Mouse (Mus musculus) spleen, postnatal 36 days (tissue): Measurements from ENCODE around the gene Ptprd.

ENCODE experiments used
- DNase-seq, 2 experiments: peaks; one replicate each; pipeline ENCODE4 v3.0.0; 2022; ENCODE audit warnings: low spot score in 2 of 2, mixed read lengths in 1 of 2

Gene Ptprd

GRCm38 (mm10) chr4:77248918-77249317 is 962.8 kb downstream of the Ptprd start:
- no peak for DNase-seq

- DNase-seq = no peak
These were observed 969.8 kb downstream of the Ptprd start for GRCm38 (mm10) chr4:77241852-77242455.

DNA sequence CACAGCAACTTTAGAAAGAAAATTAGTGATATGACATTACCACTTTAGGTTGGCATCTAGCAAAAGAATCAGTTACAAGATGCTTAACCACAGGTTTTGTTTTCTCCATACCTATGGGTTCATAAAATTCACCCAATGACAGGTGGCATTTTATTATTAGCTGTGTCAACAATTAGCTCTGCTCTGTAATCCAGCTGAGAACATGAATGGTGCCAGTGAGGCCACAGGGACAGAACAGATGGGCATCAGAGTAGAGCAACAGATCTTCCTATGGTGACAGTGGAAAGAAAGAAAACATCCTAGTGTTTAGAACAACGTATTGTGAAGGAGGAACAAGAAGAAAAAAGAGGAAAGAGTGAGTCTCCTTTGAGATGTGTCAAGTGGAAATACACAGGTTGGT is 973.6 kb downstream of the Ptprd start:
- DNase-seq = no peak

GRCm38 (mm10) chr4:77233243-77233642 is 978.5 kb downstream of the Ptprd start:
- no peak for DNase-seq

GRCm38 (mm10) chr4:77168866-77169265 is 1042.9 kb downstream of the Ptprd start:
- DNase-seq = no peak

DNA sequence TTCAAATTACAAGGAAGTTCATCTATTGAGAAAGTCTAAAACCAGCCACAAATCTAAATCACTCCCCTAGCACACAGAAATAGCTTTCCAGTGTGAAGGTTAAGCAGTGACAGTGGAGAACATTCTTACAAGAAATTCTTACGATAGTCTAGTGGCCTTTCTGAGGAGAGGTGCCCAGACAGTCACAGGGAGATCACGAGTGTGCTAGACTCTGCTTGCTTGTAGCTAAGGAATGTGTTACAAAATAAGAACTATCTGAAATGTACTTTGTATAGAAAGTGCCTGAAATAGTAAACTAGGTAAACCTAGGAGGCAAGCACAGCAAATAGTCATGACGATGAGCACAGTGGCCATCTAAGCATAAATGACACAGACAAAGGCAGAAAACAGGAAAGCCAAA is 1054.2 kb downstream of the Ptprd start:
- DNase-seq = no peak

DNA sequence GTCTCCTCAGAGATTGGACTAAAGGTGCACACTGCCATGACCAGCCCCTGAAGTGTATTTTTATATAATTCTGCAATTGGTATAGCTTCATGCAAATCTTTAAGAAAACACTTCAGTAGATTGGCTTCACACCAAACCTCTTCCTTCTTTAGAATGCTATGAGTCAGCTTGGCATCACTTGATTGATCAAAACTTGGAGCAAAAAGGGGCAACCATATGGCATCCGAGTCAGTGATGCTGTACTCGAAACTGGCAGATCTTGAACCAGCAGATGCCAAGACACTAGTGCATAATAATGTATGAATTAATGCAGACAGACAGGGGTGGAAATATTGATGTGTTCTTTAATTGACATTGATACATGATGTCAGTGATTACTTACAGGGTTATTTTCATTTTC is 1056.2 kb downstream of the Ptprd start:
- DNase-seq = no peak

- no peak for DNase-seq
These were observed 1056.7 kb downstream of the Ptprd start for GRCm38 (mm10) chr4:77155037-77155436.

DNA sequence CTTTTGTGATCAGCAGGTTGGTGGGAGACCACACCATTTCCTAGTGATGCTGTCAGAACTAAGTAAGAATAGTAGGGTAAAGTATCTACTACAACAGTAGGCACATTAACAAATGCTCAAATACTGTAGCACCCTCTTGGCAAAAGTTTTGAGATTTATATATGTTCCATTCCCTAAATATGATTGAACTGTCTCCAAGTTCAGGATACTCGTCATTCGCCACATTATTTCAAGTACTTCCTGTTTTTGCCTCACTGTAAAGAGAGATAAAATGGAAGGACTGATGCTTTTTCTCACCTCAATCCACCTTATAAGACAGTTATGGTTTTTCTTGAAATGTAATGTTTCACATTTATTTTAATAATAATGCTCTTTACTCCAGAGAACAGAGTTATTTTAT is 1086.9 kb downstream of the Ptprd start:
- no peak for DNase-seq

DNA sequence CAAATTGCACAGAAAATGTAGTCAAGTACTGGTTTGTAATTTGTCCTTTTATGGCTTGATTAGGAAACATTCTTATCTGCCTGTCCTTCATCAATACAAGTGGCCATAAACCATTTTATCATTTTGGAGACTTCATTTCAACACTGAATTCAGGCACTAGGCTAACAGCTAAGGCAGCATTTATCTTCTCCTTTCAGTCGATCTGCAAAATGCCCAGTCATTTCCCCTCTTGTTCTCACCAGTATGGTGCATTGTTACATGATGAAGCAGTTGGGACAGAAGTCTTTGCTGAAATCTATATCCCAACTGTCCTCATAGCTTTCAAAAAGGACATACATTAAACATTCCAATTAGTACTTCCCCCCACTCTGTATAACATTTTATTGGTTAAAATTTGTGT is 1100.9 kb downstream of the Ptprd start:
- no peak for DNase-seq

DNA sequence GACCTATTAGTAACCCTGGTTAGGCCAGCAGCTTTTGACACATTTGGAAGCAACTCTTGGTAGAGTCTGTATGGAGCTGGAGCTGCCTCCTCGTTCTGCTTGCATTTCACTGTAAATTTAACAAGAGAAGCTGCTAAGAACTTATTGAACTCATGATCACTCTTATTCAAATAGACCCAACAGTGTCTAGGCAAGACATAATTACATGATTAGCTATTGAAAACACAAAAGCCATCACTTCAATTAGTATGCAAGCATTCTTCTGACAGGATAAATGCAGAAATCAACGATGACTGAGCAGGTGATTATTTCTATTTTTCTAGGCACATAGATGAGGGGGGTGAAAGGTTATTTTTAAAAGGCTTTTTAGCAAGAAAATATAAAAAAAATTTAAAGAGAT is 1104.5 kb downstream of the Ptprd start:
- no peak for DNase-seq

- DNase-seq = no peak
These were observed 1128.6 kb downstream of the Ptprd start for GRCm38 (mm10) chr4:77083165-77083564.

- DNase-seq = no peak
These were observed 1134.2 kb downstream of the Ptprd start for GRCm38 (mm10) chr4:77077607-77078006.

DNA sequence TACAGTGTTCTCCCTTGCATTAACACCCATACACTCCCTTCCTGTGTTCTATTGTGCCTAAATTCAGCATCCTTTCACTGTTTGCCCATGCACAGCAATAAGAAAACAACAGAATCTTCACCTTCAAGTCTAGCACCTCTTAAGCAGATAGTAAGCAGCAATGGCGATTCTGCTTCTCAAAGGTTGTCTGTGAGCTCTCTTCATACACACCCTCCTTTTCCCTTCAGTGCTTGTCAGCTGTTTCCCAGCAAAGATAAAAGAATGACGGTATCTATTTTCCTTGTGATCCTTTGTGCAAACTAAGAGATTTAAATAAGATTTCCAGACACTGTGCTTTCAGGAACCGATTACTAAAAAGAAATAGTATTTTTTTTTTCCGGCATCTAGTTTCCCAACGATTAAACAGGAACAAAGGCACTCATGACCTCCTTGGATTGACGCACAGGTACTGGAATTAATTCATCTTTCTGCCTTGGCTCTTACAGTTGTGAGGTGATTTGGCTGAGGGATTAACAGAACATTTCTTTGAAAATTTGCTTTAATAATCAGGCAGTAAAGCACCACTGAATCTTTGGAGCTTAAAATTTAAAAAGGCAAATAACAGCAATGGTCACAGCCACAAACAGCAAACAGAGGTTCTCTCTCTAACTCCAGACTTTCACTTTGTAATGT is 1161.1 kb downstream of the Ptprd start:
- no peak for DNase-seq

- no peak for DNase-seq
These were observed 1207.3 kb downstream of the Ptprd start for GRCm38 (mm10) chr4:77004483-77004882.

GRCm38 (mm10) chr4:76996172-76996571 is 1215.6 kb downstream of the Ptprd start:
- DNase-seq = no peak

DNA sequence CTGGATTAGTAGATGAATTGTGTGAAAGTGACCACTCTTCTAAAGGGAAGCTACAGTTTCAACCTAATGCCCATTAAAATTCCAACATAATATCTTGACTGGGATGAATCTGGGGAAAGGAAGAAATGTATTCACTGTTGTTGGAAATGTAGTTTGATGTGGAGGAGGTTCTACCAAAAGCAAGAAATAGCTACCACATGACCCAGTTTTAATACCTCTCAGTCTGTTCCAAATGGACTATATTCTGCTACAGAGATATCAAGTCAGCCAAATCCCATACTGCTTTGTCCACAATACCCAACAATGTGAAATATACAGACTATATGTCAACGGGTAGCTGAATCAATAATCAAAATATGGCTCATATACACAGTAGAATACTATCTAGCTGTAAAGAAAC is 1221.8 kb downstream of the Ptprd start:
- no peak for DNase-seq

- no peak for DNase-seq
These were observed 1234.5 kb downstream of the Ptprd start for GRCm38 (mm10) chr4:76977056-76977809.

GRCm38 (mm10) chr4:76948251-76948650 is 1263.5 kb downstream of the Ptprd start:
- DNase-seq = no peak

- no peak for DNase-seq
These were observed 1270.1 kb downstream of the Ptprd start for GRCm38 (mm10) chr4:76941382-76942360.

- no peak for DNase-seq
These were observed 1280.2 kb downstream of the Ptprd start for GRCm38 (mm10) chr4:76931559-76931958.
